Mouse (Mus musculus) bone marrow macrophage, adult 2 months (primary cell): Measurements from ENCODE around the gene Hes5.

ENCODE experiments used
- CTCF ChIP-seq: IDR thresholded peaks from 2 replicates; pipeline ENCODE4 v1.5.1; 2012; ENCODE audit warnings: low read depth, mild to moderate bottlenecking, low read length, moderate library complexity
- POLR2A ChIP-seq: IDR thresholded peaks from 2 replicates; pipeline ENCODE4 v1.6.1; 2012; ENCODE audit warnings: mild to moderate bottlenecking, low read depth, low read length, borderline replicate concordance

GRCm38 (mm10) chr4:154936542-154937255 lies 24.0 kb upstream of the Hes5 start:
- TF ChIP-seq CTCF (no peak), POLR2A (no peak)
